Mouse (Mus musculus): Measurements from ENCODE around the gene Spag9.

DNA sequence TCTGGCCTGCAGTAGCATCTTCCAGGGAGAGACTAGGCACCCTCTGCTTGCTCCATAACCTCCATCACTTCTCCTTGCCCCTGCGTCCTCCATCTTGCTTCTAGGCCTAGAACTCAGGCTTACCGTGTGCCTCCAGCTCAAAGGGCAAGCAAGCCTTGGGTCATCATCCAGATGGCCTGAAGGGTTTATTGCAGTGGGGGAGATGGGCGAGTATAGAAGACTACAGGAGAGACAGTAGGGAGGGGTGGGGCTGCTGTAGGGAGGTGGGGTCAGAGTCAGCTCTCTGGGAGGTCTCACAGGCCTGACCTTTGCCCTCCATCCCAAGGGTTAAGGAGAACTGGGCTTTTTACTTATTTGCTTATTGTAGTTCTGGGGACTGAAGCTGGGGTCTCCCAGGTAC is 144.6 kb downstream of the Spag9 start:
- TF ChIP-seq GATA1 (IDR thresholded peaks at IDR 0.05; ENCODE audit: low read length) = no peak
- TF ChIP-seq TAL1 (IDR thresholded peaks at IDR 0.05; ENCODE audit: low read length) = no peak

Data from erythroblast, embryonic 14.5 days (primary cell).